9 mouse cellular contexts compared by ENCODE assay signal in the genomic region with DNA sequence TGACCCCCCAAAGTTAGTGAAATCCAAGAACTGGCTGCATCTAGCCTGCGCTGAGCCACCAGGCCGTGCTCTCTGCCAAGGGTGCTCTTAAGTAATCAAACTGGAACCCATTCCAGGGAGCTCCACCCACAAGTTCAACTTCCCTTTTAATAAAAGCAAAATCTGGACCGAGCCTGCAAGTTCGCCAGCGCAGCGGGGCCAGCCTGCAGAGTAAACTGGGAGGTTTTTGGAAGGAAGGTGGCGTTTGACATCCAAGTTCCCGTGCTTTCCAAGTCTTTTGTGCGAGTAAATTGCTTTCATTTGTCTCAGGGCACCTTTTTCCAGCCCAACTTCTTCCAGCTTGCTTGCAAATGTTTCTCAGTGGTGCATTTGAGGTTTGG. TPM values are rescaled to one million over a fixed set of nuclear protein-coding genes. Genes with fewer than 3 reads are reported as not detected.
A peak's percentile ranks its signal among the peaks of the same experiment; 100 is the strongest.
DNase-seq lines count a peak whose midpoint lies in the region; ATAC-seq and TF ChIP-seq lines count a peak whose summit lies in the region.
"Had no signal": no experiment of that assay in that cellular context is flagged by ENCODE, and none has a peak within 500 bp of the region (broad histone marks: within the 10 kb centered on the region; RNA-seq: fewer than 3 reads in every experiment).

No protein-coding gene starts in this region.

- DNase-seq in hindbrain, postnatal 0 days (ENCODE audit: low spot score) = peak; percentile 44
- peak; percentile 75 for DNase-seq in brain, embryonic 14.5 days (ENCODE audit: low read depth)
- DNase-seq in layer of hippocampus, adult 8-10 months (ENCODE audit: low spot score in 2 of 2) = peak; percentile 49 to 62
- DNase-seq in lung, postnatal 4 days = peak; percentile 51 to 76
- no peak for DNase-seq in yolk sac, embryonic 10.5 days (ENCODE audit: low spot score)
- no peak for DNase-seq in c-Kit-positive CD71-positive TER-119-positive erythroid progenitor cells, embryonic 14.5 days (ENCODE audit: low spot score)

- WGBS in hindbrain, postnatal 0 days = 50% methylated on average over 9 of the region's 9 CpGs
- WGBS in hindbrain, embryonic 16.5 days = 57% methylated on average over 9 of the region's 9 CpGs
- 73% methylated on average over 9 of the region's 9 CpGs for whole genome bisulfite sequencing in heart, embryonic 14.5 days

- no peak for TF ChIP-seq CTCF in hindbrain, postnatal 0 days (IDR thresholded peaks at IDR 0.05; ENCODE audit: low read depth)
- TF ChIP-seq CTCF in brain, embryonic 14.5 days (IDR thresholded peaks at IDR 0.05; ENCODE audit: borderline replicate concordance, extremely low read depth, insufficient read depth, insufficient read length) = no peak

- TF ChIP-seq POLR2A in brain, embryonic 14.5 days (IDR thresholded peaks at IDR 0.05; ENCODE audit: borderline replicate concordance, extremely low read depth, insufficient read depth, insufficient read length, poor library complexity, severe bottlenecking) = no peak

- H3K9me3 ChIP-seq in hindbrain, postnatal 0 days (ENCODE audit: low read length) = no peaks in the 10 kb centered on the region
- no peaks in the 10 kb centered on the region for H3K9me3 ChIP-seq in hindbrain, embryonic 16.5 days (ENCODE audit: control insufficient read depth, low read length)
- no peaks in the 10 kb centered on the region for H3K9me3 ChIP-seq in heart, embryonic 14.5 days (ENCODE audit: control insufficient read depth, low read length)

- no peak overlapping the region for H3K4me3 ChIP-seq in hindbrain, postnatal 0 days (ENCODE audit: low read length)
- no peak overlapping the region for H3K4me3 ChIP-seq in hindbrain, embryonic 16.5 days (ENCODE audit: low read length)
- no peak overlapping the region for H3K4me3 ChIP-seq in heart, embryonic 14.5 days (ENCODE audit: control insufficient read depth in 1 of 2, insufficient read depth in 1 of 2, low read depth in 1 of 2, low read length in 2 of 2)

- H3K27me3 ChIP-seq in hindbrain, postnatal 0 days (ENCODE audit: insufficient read depth, low read length) = no peaks in the 10 kb centered on the region
- no peaks in the 10 kb centered on the region for H3K27me3 ChIP-seq in hindbrain, embryonic 16.5 days (replicated peaks; ENCODE audit: control insufficient read depth, insufficient read depth, low read length)
- no peaks in the 10 kb centered on the region for H3K27me3 ChIP-seq in heart, embryonic 14.5 days (ENCODE audit: control insufficient read depth, insufficient read depth, low read length)

- H3K36me3 ChIP-seq in hindbrain, postnatal 0 days (ENCODE audit: insufficient read depth, low read length) = no peaks in the 10 kb centered on the region
- H3K36me3 ChIP-seq in hindbrain, embryonic 16.5 days (ENCODE audit: control insufficient read depth, insufficient read depth, low read length) = no peaks in the 10 kb centered on the region
- no peaks in the 10 kb centered on the region for H3K36me3 ChIP-seq in heart, embryonic 14.5 days (ENCODE audit: control insufficient read depth, insufficient read depth, low read length)
- H3K36me3 ChIP-seq: G1E had no signal

- H3K9ac ChIP-seq in hindbrain, postnatal 0 days (replicated peaks; ENCODE audit: low read length) = no peak overlapping the region
- no peak overlapping the region for H3K9ac ChIP-seq in hindbrain, embryonic 16.5 days (ENCODE audit: low read depth, low read length)
- no peak overlapping the region for H3K9ac ChIP-seq in heart, embryonic 14.5 days (ENCODE audit: low read length)

- ATAC-seq in hindbrain, postnatal 0 days = no peak
- ATAC-seq in hindbrain, embryonic 16.5 days = no peak
- ATAC-seq in heart, embryonic 14.5 days (ENCODE audit: insufficient number of reproducible peaks, insufficient read depth, low FRiP score, low read depth) = no peak; the same call in 1 of the 2 replicates

- no peaks in the 10 kb centered on the region for H3K4me1 ChIP-seq in hindbrain, postnatal 0 days (ENCODE audit: insufficient read depth, low read length)
- H3K4me1 ChIP-seq in hindbrain, embryonic 16.5 days (ENCODE audit: control insufficient read depth, insufficient read depth, low read depth, low read length) = no peaks in the 10 kb centered on the region
- H3K4me1 ChIP-seq in heart, embryonic 14.5 days (ENCODE audit: control insufficient read depth in 2 of 2, insufficient read depth in 2 of 2, low read length in 2 of 2) = peaks cover 0 to 3% of the 10 kb centered on the region in 2 experiments; a peak in 1 of 4 replicates

- H3K27ac ChIP-seq in hindbrain, postnatal 0 days = no peak overlapping the region
- H3K27ac ChIP-seq in hindbrain, embryonic 16.5 days (ENCODE audit: low read depth, low read length) = no peak overlapping the region
- peak overlapping the region; percentile 10; a peak in 1 of 4 replicates for H3K27ac ChIP-seq in heart, embryonic 14.5 days (replicated peaks in 1 of 2; ENCODE audit: control insufficient read depth in 1 of 2, insufficient read depth in 1 of 2, low read depth in 2 of 2, low read length in 2 of 2)

- H3K4me2 ChIP-seq in hindbrain, postnatal 0 days (ENCODE audit: low read depth, low read length) = peak overlapping the region; percentile 24
- no peak overlapping the region for H3K4me2 ChIP-seq in hindbrain, embryonic 16.5 days (ENCODE audit: low read length)
- no peak overlapping the region for H3K4me2 ChIP-seq in heart, embryonic 14.5 days (ENCODE audit: low read length)

RNA-seq across cellular contexts. Expression of a gene that starts 27.5 kb away (rescaled TPM):
- 1.9 and 2.5 TPM in 2 replicates for total RNA-seq in hindbrain, postnatal 0 days (2014; rRNA removed)
- 2.4 and 2.7 TPM in 2 replicates for polyA plus RNA-seq in hindbrain, postnatal 0 days (2015; fragmentation: Nextera tagmentation; extraction: Ambion mirVana)
- 1.1 and 2.5 TPM in 2 replicates for polyA plus RNA-seq in hindbrain, embryonic 16.5 days (2015; fragmentation: Nextera tagmentation; extraction: Ambion mirVana)
- 1.8 and 3.2 TPM in 2 replicates for polyA plus RNA-seq in brain, embryonic 14.5 days (2012; rRNA removed)
- polyA plus RNA-seq in heart, embryonic 14.5 days (2014; fragmentation: Nextera tagmentation; extraction: Ambion mirVana) = 3.4 and 4.2 TPM in 2 replicates
- total RNA-seq in layer of hippocampus, adult 8-10 months (2022) = 1 to 10 TPM; 1.9 to 2.5 (median 2.0) TPM
- polyA plus RNA-seq: G1E had no signal

Comparison
In these comparisons a context has a peak if more than half of its experiments do, and no peak if none do; other contexts are left out.
1. DNase-seq: peak in hindbrain, postnatal 0 days (single experiment), brain, embryonic 14.5 days (single experiment), layer of hippocampus, adult 8-10 months (2 of 2) and lung, postnatal 4 days (2 of 2); none in yolk sac, embryonic 10.5 days (single experiment) and c-Kit-positive CD71-positive TER-119-positive erythroid progenitor cells, embryonic 14.5 days (single experiment).
2. H3K27ac ChIP-seq: peak in heart, embryonic 14.5 days (2 of 2); none in hindbrain, postnatal 0 days (single experiment) and hindbrain, embryonic 16.5 days (single experiment).